Mouse (Mus musculus) olfactory bulb, adult 2 months (tissue): ENCODE data around the gene Ugt1a1.

Experiments
- CTCF ChIP-seq: fragments of 200-500 bp; IDR thresholded peaks from 2 replicates; pipeline ENCODE4 v1.5.1; 2012; ENCODE audit warnings: low read depth, mild to moderate bottlenecking, low read length, moderate library complexity; ENCODE audit not compliant: insufficient read depth
- POLR2A ChIP-seq: fragments of 200-500 bp; IDR thresholded peaks from 2 replicates; pipeline ENCODE4 v1.6.1; 2012; ENCODE audit warnings: mild to moderate bottlenecking, low read depth, low read length, moderate library complexity; ENCODE audit not compliant: insufficient read depth

GRCm38 (mm10) chr1:88234248-88234610 is 22.5 kb downstream of the Ugt1a1 start:
- no peak for TF ChIP-seq POLR2A
- TF ChIP-seq CTCF, result no peak
